Mouse (Mus musculus) limb, embryonic 12.5 days (tissue): ENCODE results near the gene Rab37. TPM values are rescaled to one million over a fixed set of nuclear protein-coding genes. Genes with fewer than 3 reads are reported as not detected.
A peak's percentile ranks its signal among the peaks of the same experiment; 100 is the strongest.

ENCODE experiments used
- ATAC-seq: fragments of 200-750 bp; cut with Nextera tagmentation; 2 replicates; pipeline ENCODE4 v1.8.0; 2017; ENCODE audit warnings: low read depth, moderate TSS enrichment; ENCODE audit not compliant: insufficient number of reproducible peaks, insufficient read depth, low FRiP score, low TSS enrichment
- H3K27ac ChIP-seq: fragments of 300-500 bp; sonication (generic); 2 replicates; pipeline ENCODE4 v1.5.1; 2016; ENCODE audit warnings: mild to moderate bottlenecking, moderate library complexity
- H3K27me3 ChIP-seq: fragments of 300-500 bp; sonication (generic); 2 replicates; pipeline ENCODE4 v1.6.1; 2016; ENCODE audit warnings: mild to moderate bottlenecking, moderate library complexity
- H3K36me3 ChIP-seq: fragments of 300-500 bp; sonication (generic); 2 replicates; pipeline ENCODE4 v1.6.1; 2016; ENCODE audit warnings: mild to moderate bottlenecking, moderate library complexity
- H3K4me1 ChIP-seq: fragments of 300-500 bp; sonication (generic); replicated peaks from 2 replicates; pipeline ENCODE4 v1.6.1; 2016
- H3K4me2 ChIP-seq: fragments of 300-500 bp; sonication (generic); 2 replicates; pipeline ENCODE4 v1.6.1; 2016; ENCODE audit warnings: mild to moderate bottlenecking, moderate library complexity
- H3K4me3 ChIP-seq: fragments of 300-500 bp; sonication (generic); replicated peaks from 2 replicates; pipeline ENCODE4 v1.5.1; 2016; ENCODE audit warnings: mild to moderate bottlenecking
- H3K9ac ChIP-seq: fragments of 300-500 bp; sonication (generic); replicated peaks from 2 replicates; pipeline ENCODE4 v1.6.1; 2016; ENCODE audit warnings: mild to moderate bottlenecking, moderate library complexity
- H3K9me3 ChIP-seq: fragments of 300-500 bp; sonication (generic); 2 replicates; pipeline ENCODE4 v1.6.1; 2016; ENCODE audit warnings: mild to moderate bottlenecking, moderate library complexity
- WGBS: fragments of 180-500 bp; shearing (Covaris S2); methylation state at CpG from one replicate; pipeline ENCODE4 v1.1.7; 2016; 5-methylcytosine and 5-hydroxymethylcytosine counted together
- polyA plus RNA-seq: library from polyadenylated mRNA; unstranded; fragments of >200 nt; fragmentation: Nextera tagmentation; extraction: Ambion mirVana; gene quantifications from 2 replicates; pipeline ENCODE4 v1.2.1, GENCODE M21; 2016

Gene Rab37
- polyA plus RNA-seq, 1 experiment from 2014 or later: 1.4 TPM

DNA sequence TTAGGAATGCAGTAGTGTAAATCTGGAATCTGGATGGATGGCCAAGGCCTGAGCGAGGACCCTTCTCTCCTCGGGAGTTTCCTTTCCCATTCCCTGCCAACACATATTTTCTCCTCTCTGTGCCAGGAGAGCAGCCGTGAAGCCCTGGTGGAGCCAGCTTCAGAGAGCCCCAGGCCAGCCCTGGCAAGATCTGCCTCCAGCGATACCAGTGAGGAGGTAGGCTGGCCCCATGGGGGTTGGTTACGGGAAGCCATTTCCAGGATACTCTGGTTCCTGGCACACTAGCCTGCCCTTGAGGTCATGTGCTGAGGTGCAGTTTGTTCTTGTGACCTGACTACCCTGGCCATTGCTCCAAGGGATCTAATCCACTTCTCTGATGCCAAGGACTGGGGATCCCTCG is 88.7 kb downstream of the Rab37 start:
- no peaks in the 10 kb centered on the region for H3K9me3 ChIP-seq
- H3K4me1 ChIP-seq: peaks cover 41% of the 10 kb centered on the region
- H3K4me3 ChIP-seq: no peak overlapping the region
- H3K27ac ChIP-seq: no peak overlapping the region
- peaks cover 6% of the 10 kb centered on the region; the same call in 1 of the 2 replicates for H3K27me3 ChIP-seq
- H3K36me3 ChIP-seq: no peaks in the 10 kb centered on the region
- WGBS: 79% methylated on average over 6 of the region's 6 CpGs
- no peak for ATAC-seq
- no peak overlapping the region for H3K9ac ChIP-seq
- no peak overlapping the region for H3K4me2 ChIP-seq

DNA sequence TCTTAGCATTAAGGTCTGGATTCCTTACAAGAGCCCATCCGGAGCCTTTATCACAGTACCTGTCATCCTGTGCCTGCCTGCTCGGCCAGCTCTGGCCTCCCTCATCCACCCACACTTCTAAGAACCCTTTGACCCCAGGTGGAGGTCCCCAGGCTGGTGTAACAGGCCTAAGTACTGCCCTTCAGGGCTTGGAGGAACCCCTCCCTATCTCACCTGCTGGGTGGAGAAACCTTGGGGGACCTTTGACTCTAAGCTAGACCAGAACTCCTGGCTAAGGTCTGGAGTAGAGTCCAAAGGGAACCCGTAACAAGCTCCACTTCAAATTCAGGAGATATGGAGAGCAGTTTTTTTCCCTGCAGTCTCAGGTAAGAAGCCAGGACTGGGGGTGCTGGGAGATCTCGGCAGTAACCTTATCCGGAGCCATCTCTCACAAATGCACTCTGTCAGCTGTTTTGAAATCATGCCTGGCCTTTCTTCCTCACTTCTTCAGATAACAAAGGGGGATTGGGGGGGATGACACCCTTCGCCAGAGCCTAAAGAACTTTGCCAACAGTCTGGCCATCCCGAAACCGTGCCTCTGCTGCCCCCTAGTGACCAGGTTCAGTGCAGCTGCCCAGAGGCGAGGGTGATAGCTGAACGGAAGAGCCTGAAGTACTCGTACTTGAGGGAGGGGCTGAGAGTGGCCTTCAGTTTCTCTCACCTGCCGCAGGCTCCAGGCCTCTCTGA is 90.8 kb downstream of the Rab37 start:
- no peak overlapping the region for H3K27ac ChIP-seq
- ATAC-seq: no peak
- H3K4me1 ChIP-seq: peaks cover 28% of the 10 kb centered on the region
- H3K4me3 ChIP-seq: no peak overlapping the region
- H3K9ac ChIP-seq: no peak overlapping the region
- no peaks in the 10 kb centered on the region for H3K9me3 ChIP-seq
- no peaks in the 10 kb centered on the region for H3K36me3 ChIP-seq
- no peaks in the 10 kb centered on the region for H3K27me3 ChIP-seq
- no peak overlapping the region for H3K4me2 ChIP-seq
- WGBS: 23% methylated on average over 12 of the region's 12 CpGs

GRCm38 (mm10) chr11:115184973-115185372 is 93.7 kb downstream of the Rab37 start:
- 29% methylated on average over 4 of the region's 4 CpGs for WGBS
- Histone ChIP-seq H3K4me1 (peaks cover 17% of the 10 kb centered on the region), H3K9ac (no peak overlapping the region; the same call in 1 of the 2 replicates), H3K27me3 (no peaks in the 10 kb centered on the region), H3K4me3 (no peak overlapping the region), H3K9me3 (no peaks in the 10 kb centered on the region), H3K36me3 (no peaks in the 10 kb centered on the region), H3K27ac (no peak overlapping the region), H3K4me2 (no peak overlapping the region)
- no peak for ATAC-seq

- no peaks in the 10 kb centered on the region for H3K27me3 ChIP-seq
- peak; percentile 87 for ATAC-seq
- H3K36me3 ChIP-seq: peaks cover 8% of the 10 kb centered on the region; the same call in 1 of the 2 replicates
- no peaks in the 10 kb centered on the region for H3K9me3 ChIP-seq
- peak within 1 kb of the TSS; percentile 66 for H3K9ac ChIP-seq
- WGBS: 1% methylated on average over 39 of the region's 39 CpGs
- peaks cover 20% of the 10 kb centered on the region for H3K4me1 ChIP-seq
- H3K27ac ChIP-seq: peak within 1 kb of the TSS; percentile 64
- peak within 1 kb of the TSS; percentile 61 for H3K4me3 ChIP-seq
- H3K4me2 ChIP-seq: peak within 1 kb of the TSS; percentile 89
These were observed 96.0 kb downstream of the Rab37 start, which contains the start of gene Tmem104 for GRCm38 (mm10) chr11:115187224-115187639. Gene Tmem104 (plus strand): TSS chr11:115187487.

DNA sequence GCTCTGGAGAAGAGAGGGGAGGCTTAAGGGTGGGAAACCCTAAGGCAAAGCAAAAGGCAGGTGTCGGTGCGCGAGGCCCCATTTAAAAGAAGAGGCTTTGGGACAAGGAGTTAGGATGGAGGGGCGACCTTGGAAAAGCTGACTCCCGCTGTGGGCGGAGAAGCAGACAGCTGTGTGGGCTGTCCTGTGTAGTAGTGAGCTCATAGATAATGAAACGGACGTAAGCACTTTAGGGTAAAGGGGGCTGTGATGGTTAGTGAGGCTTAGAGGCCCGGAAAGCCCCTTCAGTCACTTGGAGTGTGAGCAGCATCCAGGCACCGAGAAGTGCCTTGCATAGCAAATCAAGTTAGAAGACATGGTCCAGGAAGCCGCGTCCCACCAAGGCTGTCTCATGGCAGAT is 96.5 kb downstream of the Rab37 start, which contains the start of gene Nat9:
Gene Nat9, minus strand, starts transcription at position 167 of the 400 bp plus-strand sequence.
- Histone ChIP-seq H3K27me3 (no peaks in the 10 kb centered on the region), H3K4me1 (peaks cover 21% of the 10 kb centered on the region), H3K27ac (peak within 1 kb of the TSS; percentile 64), H3K4me2 (peak within 1 kb of the TSS; percentile 89), H3K9ac (peak within 1 kb of the TSS; percentile 66), H3K9me3 (no peaks in the 10 kb centered on the region), H3K4me3 (peak within 1 kb of the TSS; percentile 61), H3K36me3 (peaks cover 8% of the 10 kb centered on the region; the same call in 1 of the 2 replicates)
- ATAC-seq: peak; percentile 8; the same call in 1 of the 2 replicates
- WGBS: 9% methylated on average over 12 of the region's 12 CpGs

- Histone ChIP-seq H3K9me3 (no peaks in the 10 kb centered on the region), H3K36me3 (peaks cover 8% of the 10 kb centered on the region; the same call in 1 of the 2 replicates), H3K4me3 (no peak overlapping the region), H3K27me3 (no peaks in the 10 kb centered on the region), H3K27ac (no peak overlapping the region), H3K9ac (no peak overlapping the region), H3K4me1 (peaks cover 21% of the 10 kb centered on the region), H3K4me2 (peak overlapping the region; percentile 89; the same call in 1 of the 2 replicates)
- no peak for ATAC-seq
- 87% methylated on average over 13 of the region's 13 CpGs for WGBS
These were observed 97.5 kb downstream of the Rab37 start for GRCm38 (mm10) chr11:115188539-115189231.

- no peak for ATAC-seq
- H3K9me3 ChIP-seq: no peaks in the 10 kb centered on the region
- no peak overlapping the region for H3K4me3 ChIP-seq
- no peak overlapping the region for H3K4me2 ChIP-seq
- WGBS: 86% methylated on average over 6 of the region's 6 CpGs
- peaks cover 21% of the 10 kb centered on the region for H3K4me1 ChIP-seq
- H3K36me3 ChIP-seq: peaks cover 8% of the 10 kb centered on the region; the same call in 1 of the 2 replicates
- no peak overlapping the region for H3K27ac ChIP-seq
- no peaks in the 10 kb centered on the region for H3K27me3 ChIP-seq
- H3K9ac ChIP-seq: no peak overlapping the region
These were observed 98.1 kb downstream of the Rab37 start for GRCm38 (mm10) chr11:115189304-115189703.

- no peak for ATAC-seq
- H3K27me3 ChIP-seq: no peaks in the 10 kb centered on the region
- H3K9ac ChIP-seq: no peak overlapping the region
- 65% methylated on average over 9 of the region's 9 CpGs for WGBS
- H3K4me3 ChIP-seq: no peak overlapping the region
- H3K27ac ChIP-seq: no peak overlapping the region
- no peak overlapping the region for H3K4me2 ChIP-seq
- H3K4me1 ChIP-seq: peaks cover 11% of the 10 kb centered on the region
- peaks cover 10% of the 10 kb centered on the region; the same call in 1 of the 2 replicates for H3K36me3 ChIP-seq
- no peaks in the 10 kb centered on the region for H3K9me3 ChIP-seq
These were observed 100.9 kb downstream of the Rab37 start for GRCm38 (mm10) chr11:115192180-115192579.

GRCm38 (mm10) chr11:115194693-115195092 is 103.5 kb downstream of the Rab37 start:
- WGBS: 87% methylated on average over 6 of the region's 6 CpGs
- ATAC-seq: no peak
- no peak overlapping the region for H3K4me3 ChIP-seq
- peaks cover 4% of the 10 kb centered on the region; the same call in 1 of the 2 replicates for H3K4me1 ChIP-seq
- no peak overlapping the region for H3K4me2 ChIP-seq
- peaks cover 21% of the 10 kb centered on the region; the same call in 1 of the 2 replicates for H3K36me3 ChIP-seq
- no peak overlapping the region for H3K27ac ChIP-seq
- H3K9me3 ChIP-seq: no peaks in the 10 kb centered on the region
- H3K27me3 ChIP-seq: no peaks in the 10 kb centered on the region
- no peak overlapping the region for H3K9ac ChIP-seq

GRCm38 (mm10) chr11:115195933-115196332 is 104.7 kb downstream of the Rab37 start:
- Histone ChIP-seq H3K36me3 (peaks cover 20% of the 10 kb centered on the region), H3K4me2 (no peak overlapping the region), H3K27ac (no peak overlapping the region), H3K27me3 (no peaks in the 10 kb centered on the region), H3K9ac (no peak overlapping the region), H3K4me3 (no peak overlapping the region), H3K9me3 (no peaks in the 10 kb centered on the region), H3K4me1 (peaks cover 4% of the 10 kb centered on the region; the same call in 1 of the 2 replicates)
- WGBS: 94% methylated on average over 5 of the region's 5 CpGs
- ATAC-seq: no peak

GRCm38 (mm10) chr11:115197558-115197957 is 106.3 kb downstream of the Rab37 start:
- WGBS: 77% methylated on average over 8 of the region's 8 CpGs

More at GRCm38 (mm10) chr11:115197558-115197957, 106.3 kb downstream of the Rab37 start:
- Histone ChIP-seq H3K9me3 (no peaks in the 10 kb centered on the region), H3K36me3 (peaks cover 26% of the 10 kb centered on the region), H3K27me3 (0 out of 2 replicates have a peak, but pooled peaks cover under 1% of the 10 kb centered on the region), H3K27ac (no peak overlapping the region), H3K4me2 (no peak overlapping the region), H3K9ac (0 out of 2 replicates have a peak overlapping the region, but pooled peaks have one; percentile 12), H3K4me3 (no peak overlapping the region), H3K4me1 (no peaks in the 10 kb centered on the region)
- no peak for ATAC-seq
